Mouse (Mus musculus): Measurements from ENCODE around the gene Cox8a.

The Cox8a gene

GRCm38 (mm10) chr19:7223488-7223887 is 6.1 kb upstream of the Cox8a start:
- DNase-seq (ENCODE audit: low read depth, low spot score): no peak

- DNase-seq (ENCODE audit: low read depth, low spot score): no peak
Observed at GRCm38 (mm10) chr19:7222196-7222595, 4.8 kb upstream of the Cox8a start.

GRCm38 (mm10) chr19:7218753-7219152 is 1.3 kb upstream of the Cox8a start:
- DNase-seq (ENCODE audit: low read depth, low spot score): no peak

- no peak for DNase-seq (ENCODE audit: low read depth, low spot score)
Observed at GRCm38 (mm10) chr19:7217926-7218267, 481 bp upstream of the Cox8a start.

GRCm38 (mm10) chr19:7214484-7214883 is 2.9 kb downstream of the Cox8a start:
- DNase-seq (ENCODE audit: low read depth, low spot score): no peak

GRCm38 (mm10) chr19:7213010-7213409 is 4.4 kb downstream of the Cox8a start:
- DNase-seq (ENCODE audit: low read depth, low spot score): no peak

GRCm38 (mm10) chr19:7212216-7212615 is 5.2 kb downstream of the Cox8a start:
- no peak for DNase-seq (ENCODE audit: low read depth, low spot score)

GRCm38 (mm10) chr19:7209907-7210646 is 7.3 kb downstream of the Cox8a start:
- DNase-seq (ENCODE audit: low read depth, low spot score): no peak

- peak; percentile 91 for DNase-seq (ENCODE audit: low read depth, low spot score)
Observed at GRCm38 (mm10) chr19:7205753-7206736, 11.4 kb downstream of the Cox8a start, which contains the start of gene Otub1. Gene Otub1, minus strand, starts transcription at chr19:7206316.

- no peak for DNase-seq (ENCODE audit: low read depth, low spot score)
Observed at GRCm38 (mm10) chr19:7205326-7205725, 12.1 kb downstream of the Cox8a start.

- no peak for DNase-seq (ENCODE audit: low read depth, low spot score)
Observed at GRCm38 (mm10) chr19:7204898-7205297, 12.5 kb downstream of the Cox8a start.

GRCm38 (mm10) chr19:7200427-7200826 is 17.0 kb downstream of the Cox8a start:
- no peak for DNase-seq (ENCODE audit: low read depth, low spot score)

GRCm38 (mm10) chr19:7199089-7199488 is 18.3 kb downstream of the Cox8a start:
- no peak for DNase-seq (ENCODE audit: low read depth, low spot score)

GRCm38 (mm10) chr19:7197445-7197844 is 20.0 kb downstream of the Cox8a start:
- DNase-seq (ENCODE audit: low read depth, low spot score): no peak

- no peak for DNase-seq (ENCODE audit: low read depth, low spot score)
Observed at GRCm38 (mm10) chr19:7196741-7197270, 20.6 kb downstream of the Cox8a start.

GRCm38 (mm10) chr19:7195900-7196728 is 21.3 kb downstream of the Cox8a start:
- DNase-seq (ENCODE audit: low read depth, low spot score): no peak

- no peak for DNase-seq (ENCODE audit: low read depth, low spot score)
Observed at GRCm38 (mm10) chr19:7192561-7192967, 24.9 kb downstream of the Cox8a start.

- no peak for DNase-seq (ENCODE audit: low read depth, low spot score)
Observed at GRCm38 (mm10) chr19:7191639-7192038, 25.8 kb downstream of the Cox8a start.

GRCm38 (mm10) chr19:7190986-7191385 is 26.4 kb downstream of the Cox8a start:
- no peak for DNase-seq (ENCODE audit: low read depth, low spot score)

- no peak for DNase-seq (ENCODE audit: low read depth, low spot score)
Observed at GRCm38 (mm10) chr19:7189026-7189425, 28.4 kb downstream of the Cox8a start.

GRCm38 (mm10) chr19:7187157-7187556 is 30.3 kb downstream of the Cox8a start:
- no peak for DNase-seq (ENCODE audit: low read depth, low spot score)
